Mouse (Mus musculus) thymus, adult 2 months (tissue): ENCODE data around the gene Ddx19a.

Experiments used
- CTCF ChIP-seq: fragments of 200-500 bp; IDR thresholded peaks from 2 replicates; pipeline ENCODE4 v1.5.1; 2012; ENCODE audit warnings: mild to moderate bottlenecking, control low read depth, low read length, moderate library complexity, borderline replicate concordance; ENCODE audit not compliant: control insufficient read depth, poor library complexity, insufficient read depth; ENCODE audit errors: extremely low read depth
- POLR2A ChIP-seq: fragments of 200-500 bp; IDR thresholded peaks from 2 replicates; pipeline ENCODE4 v1.6.1; 2012; ENCODE audit warnings: mild to moderate bottlenecking, low read length, control low read depth, moderate library complexity; ENCODE audit not compliant: control insufficient read depth, poor library complexity, insufficient read depth; ENCODE audit errors: extremely low read depth

- TF ChIP-seq CTCF (no peak), POLR2A (no peak)
Observed at GRCm38 (mm10) chr8:111030045-111030444, 32.4 kb upstream of the Ddx19a start.
